Mouse (Mus musculus): ENCODE results near the gene Neurod1.

Neurod1 gene

GRCm38 (mm10) chr2:79456575-79457349, at the start of gene Neurod1, which contains the start of gene Cerkl:
Neurod1 (minus strand) TSS chr2:79456751.
Cerkl (minus strand) TSS chr2:79456785.
- DNase-seq = no peak

- DNase-seq = peak; percentile 62
These were observed 42.6 kb upstream of the Neurod1 start for GRCm38 (mm10) chr2:79498990-79499755.

- no peak for DNase-seq
These were observed 28.6 kb upstream of the Neurod1 start for GRCm38 (mm10) chr2:79485127-79485526.

- DNase-seq = no peak
These were observed 26.0 kb upstream of the Neurod1 start for GRCm38 (mm10) chr2:79482511-79482910.

- no peak for DNase-seq
These were observed 5.9 kb upstream of the Neurod1 start for GRCm38 (mm10) chr2:79462411-79462810.

- no peak for DNase-seq
These were observed 5.3 kb upstream of the Neurod1 start for GRCm38 (mm10) chr2:79461861-79462260.

- no peak for DNase-seq
These were observed 4.0 kb upstream of the Neurod1 start for GRCm38 (mm10) chr2:79460586-79460985.

- no peak for DNase-seq
These were observed 3.6 kb upstream of the Neurod1 start for GRCm38 (mm10) chr2:79460107-79460506.

GRCm38 (mm10) chr2:79459061-79460045, 2.8 kb upstream of the Neurod1 start:
- no peak for DNase-seq

GRCm38 (mm10) chr2:79457932-79458331, 1.4 kb upstream of the Neurod1 start:
- no peak for DNase-seq

GRCm38 (mm10) chr2:79457434-79457833, 883 bp upstream of the Neurod1 start:
- no peak for DNase-seq

- DNase-seq = no peak
These were observed 905 bp downstream of the Neurod1 start for GRCm38 (mm10) chr2:79455646-79456045.

GRCm38 (mm10) chr2:79454786-79455446, 1.6 kb downstream of the Neurod1 start:
- no peak for DNase-seq

GRCm38 (mm10) chr2:79453901-79454781, 2.4 kb downstream of the Neurod1 start:
- DNase-seq = peak; percentile 50

GRCm38 (mm10) chr2:79451438-79451837, 5.1 kb downstream of the Neurod1 start:
- DNase-seq = no peak

GRCm38 (mm10) chr2:79450684-79451394, 5.7 kb downstream of the Neurod1 start:
- no peak for DNase-seq

GRCm38 (mm10) chr2:79449371-79449770, 7.2 kb downstream of the Neurod1 start:
- no peak for DNase-seq

- no peak for DNase-seq
These were observed 9.4 kb downstream of the Neurod1 start for GRCm38 (mm10) chr2:79447198-79447597.

GRCm38 (mm10) chr2:79443861-79444620, 12.5 kb downstream of the Neurod1 start:
- no peak for DNase-seq

GRCm38 (mm10) chr2:79443401-79443800, 13.2 kb downstream of the Neurod1 start:
- DNase-seq = no peak

All from lung, postnatal 36 days (tissue).